Mouse (Mus musculus): ENCODE measurements around the gene Tcp10c. TPM values are rescaled to one million over a fixed set of nuclear protein-coding genes. Genes with fewer than 3 reads are reported as not detected.
"Not testable (repeated sequence)": the region's sequence is repeated elsewhere in the genome, so short reads cannot be mapped to it uniquely, and the experiment has no call there.

The Tcp10c gene
- polyA plus RNA-seq, 1 experiment from 2014 or later = not detected

- not testable (repeated sequence) for H3K36me3 ChIP-seq (ENCODE audit: control insufficient read depth, insufficient read depth, low read length); H3K4me1 ChIP-seq (ENCODE audit: control insufficient read depth, insufficient read depth, low read length); H3K27me3 ChIP-seq (ENCODE audit: control insufficient read depth, insufficient read depth, low read length); H3K27ac ChIP-seq (ENCODE audit: low read depth, low read length); H3K9me3 ChIP-seq (ENCODE audit: control insufficient read depth, low read length); H3K4me2 ChIP-seq (ENCODE audit: low read depth); DNase-seq (ENCODE audit: low spot score); H3K4me3 ChIP-seq (ENCODE audit: low read depth, low read length); H3K9ac ChIP-seq (ENCODE audit: low read length); ATAC-seq (ENCODE audit: insufficient read depth, low FRiP score, low TSS enrichment)
- 78% methylated on average over 3 of the region's 3 CpGs for WGBS
Measured at GRCm38 (mm10) chr17:13406023-13406422, 51.7 kb downstream of the Tcp10c start.

GRCm38 (mm10) chr17:13406701-13407100, 52.3 kb downstream of the Tcp10c start:
- not testable (repeated sequence) for H3K27me3 ChIP-seq (ENCODE audit: control insufficient read depth, insufficient read depth, low read length); DNase-seq (ENCODE audit: low spot score); H3K36me3 ChIP-seq (ENCODE audit: control insufficient read depth, insufficient read depth, low read length); H3K4me1 ChIP-seq (ENCODE audit: control insufficient read depth, insufficient read depth, low read length); H3K4me2 ChIP-seq (ENCODE audit: low read depth); H3K27ac ChIP-seq (ENCODE audit: low read depth, low read length); H3K9me3 ChIP-seq (ENCODE audit: control insufficient read depth, low read length); H3K4me3 ChIP-seq (ENCODE audit: low read depth, low read length); H3K9ac ChIP-seq (ENCODE audit: low read length); ATAC-seq (ENCODE audit: insufficient read depth, low FRiP score, low TSS enrichment)
- 79% methylated on average over 5 of the region's 6 CpGs for WGBS

- not testable (repeated sequence) for H3K4me1 ChIP-seq (ENCODE audit: control insufficient read depth, insufficient read depth, low read length); H3K9me3 ChIP-seq (ENCODE audit: control insufficient read depth, low read length); H3K9ac ChIP-seq (ENCODE audit: low read length); ATAC-seq (ENCODE audit: insufficient read depth, low FRiP score, low TSS enrichment); H3K36me3 ChIP-seq (ENCODE audit: control insufficient read depth, insufficient read depth, low read length); H3K4me2 ChIP-seq (ENCODE audit: low read depth); H3K27ac ChIP-seq (ENCODE audit: low read depth, low read length); H3K4me3 ChIP-seq (ENCODE audit: low read depth, low read length); H3K27me3 ChIP-seq (ENCODE audit: control insufficient read depth, insufficient read depth, low read length)
- peak; percentile 4 for DNase-seq (ENCODE audit: low spot score)
- 92% methylated on average over 3 of the region's 4 CpGs for WGBS
Measured at GRCm38 (mm10) chr17:13407621-13408256, 53.4 kb downstream of the Tcp10c start.

- H3K9ac ChIP-seq (ENCODE audit: low read length); H3K9me3 ChIP-seq (ENCODE audit: control insufficient read depth, low read length); H3K4me2 ChIP-seq (ENCODE audit: low read depth); H3K27me3 ChIP-seq (ENCODE audit: control insufficient read depth, insufficient read depth, low read length); H3K27ac ChIP-seq (ENCODE audit: low read depth, low read length); H3K36me3 ChIP-seq (ENCODE audit: control insufficient read depth, insufficient read depth, low read length); H3K4me1 ChIP-seq (ENCODE audit: control insufficient read depth, insufficient read depth, low read length); ATAC-seq (ENCODE audit: insufficient read depth, low FRiP score, low TSS enrichment); H3K4me3 ChIP-seq (ENCODE audit: low read depth, low read length); DNase-seq (ENCODE audit: low spot score): not testable (repeated sequence)
- 96% methylated on average over 9 of the region's 11 CpGs for whole genome bisulfite sequencing
Measured at GRCm38 (mm10) chr17:13408257-13408633, 53.9 kb downstream of the Tcp10c start.

- not testable (repeated sequence) for H3K27me3 ChIP-seq (ENCODE audit: control insufficient read depth, insufficient read depth, low read length); H3K4me2 ChIP-seq (ENCODE audit: low read depth); H3K9ac ChIP-seq (ENCODE audit: low read length); H3K4me1 ChIP-seq (ENCODE audit: control insufficient read depth, insufficient read depth, low read length); H3K9me3 ChIP-seq (ENCODE audit: control insufficient read depth, low read length); H3K36me3 ChIP-seq (ENCODE audit: control insufficient read depth, insufficient read depth, low read length); H3K27ac ChIP-seq (ENCODE audit: low read depth, low read length); ATAC-seq (ENCODE audit: insufficient read depth, low FRiP score, low TSS enrichment); H3K4me3 ChIP-seq (ENCODE audit: low read depth, low read length)
- peak; percentile 7 for DNase-seq (ENCODE audit: low spot score)
- 93% methylated on average over 9 of the region's 12 CpGs for WGBS
Measured at GRCm38 (mm10) chr17:13421022-13421591, 66.7 kb downstream of the Tcp10c start.

- H3K9me3 ChIP-seq (ENCODE audit: control insufficient read depth, low read length); H3K4me3 ChIP-seq (ENCODE audit: low read depth, low read length); H3K36me3 ChIP-seq (ENCODE audit: control insufficient read depth, insufficient read depth, low read length); H3K9ac ChIP-seq (ENCODE audit: low read length); ATAC-seq (ENCODE audit: insufficient read depth, low FRiP score, low TSS enrichment); DNase-seq (ENCODE audit: low spot score); H3K27ac ChIP-seq (ENCODE audit: low read depth, low read length); H3K4me1 ChIP-seq (ENCODE audit: control insufficient read depth, insufficient read depth, low read length); H3K27me3 ChIP-seq (ENCODE audit: control insufficient read depth, insufficient read depth, low read length); H3K4me2 ChIP-seq (ENCODE audit: low read depth): not testable (repeated sequence)
- 86% methylated on average over 5 of the region's 5 CpGs for WGBS
Measured at GRCm38 (mm10) chr17:13422638-13423037, 68.3 kb downstream of the Tcp10c start.

- H3K9me3 ChIP-seq (ENCODE audit: control insufficient read depth, low read length); H3K27ac ChIP-seq (ENCODE audit: low read depth, low read length); H3K4me2 ChIP-seq (ENCODE audit: low read depth); H3K4me3 ChIP-seq (ENCODE audit: low read depth, low read length); H3K9ac ChIP-seq (ENCODE audit: low read length); H3K36me3 ChIP-seq (ENCODE audit: control insufficient read depth, insufficient read depth, low read length); H3K4me1 ChIP-seq (ENCODE audit: control insufficient read depth, insufficient read depth, low read length); H3K27me3 ChIP-seq (ENCODE audit: control insufficient read depth, insufficient read depth, low read length): not testable (repeated sequence)
- ATAC-seq (ENCODE audit: insufficient read depth, low FRiP score, low TSS enrichment) (0 out of 2 replicates have a peak, but pooled peaks have one; percentile 31), DNase-seq (ENCODE audit: low spot score) (peak; percentile 11)
- 68% methylated on average over 8 of the region's 8 CpGs for WGBS
Measured at GRCm38 (mm10) chr17:13423373-13424024, 69.1 kb downstream of the Tcp10c start.

GRCm38 (mm10) chr17:13424321-13424720, 69.9 kb downstream of the Tcp10c start:
- not testable (repeated sequence) for H3K27me3 ChIP-seq (ENCODE audit: control insufficient read depth, insufficient read depth, low read length); H3K4me2 ChIP-seq (ENCODE audit: low read depth); H3K4me3 ChIP-seq (ENCODE audit: low read depth, low read length); ATAC-seq (ENCODE audit: insufficient read depth, low FRiP score, low TSS enrichment); H3K36me3 ChIP-seq (ENCODE audit: control insufficient read depth, insufficient read depth, low read length); H3K9me3 ChIP-seq (ENCODE audit: control insufficient read depth, low read length); H3K27ac ChIP-seq (ENCODE audit: low read depth, low read length); H3K4me1 ChIP-seq (ENCODE audit: control insufficient read depth, insufficient read depth, low read length); H3K9ac ChIP-seq (ENCODE audit: low read length); DNase-seq (ENCODE audit: low spot score)
- 92% methylated on average over 6 of the region's 6 CpGs for WGBS

GRCm38 (mm10) chr17:13425694-13426093, 71.3 kb downstream of the Tcp10c start:
- not testable (repeated sequence) for H3K4me1 ChIP-seq (ENCODE audit: control insufficient read depth, insufficient read depth, low read length); DNase-seq (ENCODE audit: low spot score); ATAC-seq (ENCODE audit: insufficient read depth, low FRiP score, low TSS enrichment); H3K36me3 ChIP-seq (ENCODE audit: control insufficient read depth, insufficient read depth, low read length); H3K27ac ChIP-seq (ENCODE audit: low read depth, low read length); H3K9ac ChIP-seq (ENCODE audit: low read length); H3K4me2 ChIP-seq (ENCODE audit: low read depth); H3K4me3 ChIP-seq (ENCODE audit: low read depth, low read length); H3K9me3 ChIP-seq (ENCODE audit: control insufficient read depth, low read length); H3K27me3 ChIP-seq (ENCODE audit: control insufficient read depth, insufficient read depth, low read length)
- 79% methylated on average over 2 of the region's 5 CpGs for WGBS
